Mouse (Mus musculus) left cerebral cortex, postnatal 36 days (tissue): ENCODE results near the gene Pnpla1. TPM values are rescaled to one million over a fixed set of nuclear protein-coding genes. Genes with fewer than 3 reads are reported as not detected.
"Not testable (repeated sequence)": the region's sequence is repeated elsewhere in the genome, so short reads cannot be mapped to it uniquely, and the experiment has no call there.

ENCODE experiments used
- DNase-seq, 2 experiments: peaks; one replicate each; pipeline ENCODE4 v3.0.0; 2021 to 2022; ENCODE audit warnings: low spot score in 2 of 2, mixed read lengths in 1 of 2
- intact Hi-C: fragments of 180-260 bp; cut with DNase I; formaldehyde crosslinking; loops from one replicate; pipeline ENCODE4 v1.15.1; 2025
- total RNA-seq, 2 experiments: library from RNA; stranded (reverse); gene quantifications; 2 replicates each; pipeline ENCODE4 v1.2.3; 2021

Pnpla1 gene
- total RNA-seq: 1 to 10 TPM in 1 of 2 experiments, under 1 TPM in 1; 0.66 to 1.4 TPM

- intact Hi-C loops: no loop called here
Measured at GRCm38 (mm10) chr17:28858205-28858604, at the start of gene Pnpla1. Gene Pnpla1 (plus strand): TSS chr17:28858411.

GRCm38 (mm10) chr17:28808714-28809113 is 49.5 kb upstream of the Pnpla1 start:
- intact Hi-C loops: no loop called here
- DNase-seq: no peak

More at GRCm38 (mm10) chr17:28858205-28858604, at the start of gene Pnpla1:
- DNase-seq: no peak

GRCm38 (mm10) chr17:28809175-28809831 is 48.9 kb upstream of the Pnpla1 start:
- intact Hi-C loops: no loop called here
- DNase-seq: no peak

GRCm38 (mm10) chr17:28812345-28812744 is 45.9 kb upstream of the Pnpla1 start:
- intact Hi-C loops: no loop called here
- DNase-seq: no peak

GRCm38 (mm10) chr17:28814529-28815097 is 43.6 kb upstream of the Pnpla1 start:
- intact Hi-C loops: no loop called here

GRCm38 (mm10) chr17:28815384-28816004 is 42.7 kb upstream of the Pnpla1 start:
- intact Hi-C loops: no loop called here
- DNase-seq: no peak

More at GRCm38 (mm10) chr17:28814529-28815097, 43.6 kb upstream of the Pnpla1 start:
- DNase-seq: no peak

GRCm38 (mm10) chr17:28816326-28816725 is 41.9 kb upstream of the Pnpla1 start:
- DNase-seq, intact Hi-C loops: not testable (repeated sequence)

GRCm38 (mm10) chr17:28816875-28817811 is 41.1 kb upstream of the Pnpla1 start:
- DNase-seq: no peak
- intact Hi-C loops: no loop called here

GRCm38 (mm10) chr17:28820189-28820588 is 38.0 kb upstream of the Pnpla1 start:
- DNase-seq: no peak
- intact Hi-C loops: no loop called here

GRCm38 (mm10) chr17:28823004-28823745 is 35.0 kb upstream of the Pnpla1 start:
- DNase-seq: no peak
- intact Hi-C loops: no loop called here

- intact Hi-C loops: no loop called here
Measured at GRCm38 (mm10) chr17:28823749-28824148, 34.5 kb upstream of the Pnpla1 start.

GRCm38 (mm10) chr17:28824896-28825295 is 33.3 kb upstream of the Pnpla1 start:
- peak; percentile 48 to 62 for DNase-seq
- intact Hi-C loops: loop anchor here (5.0 kb wide), 1 partner anchor 52 kb away; no protein-coding TSS in a partner anchor

More at GRCm38 (mm10) chr17:28823749-28824148, 34.5 kb upstream of the Pnpla1 start:
- no peak for DNase-seq

- DNase-seq: no peak
- intact Hi-C loops: loop anchor here (2.0 to 5.0 kb wide), 2 partner anchors 52 to 79 kb away; no protein-coding TSS in a partner anchor
Measured at GRCm38 (mm10) chr17:28825359-28826041, 32.7 kb upstream of the Pnpla1 start.

- intact Hi-C loops: loop anchor here (2.0 to 5.0 kb wide), 2 partner anchors 50 to 77 kb away; no protein-coding TSS in a partner anchor
- peak in 1 of 2 experiments; percentile 39 for DNase-seq
Measured at GRCm38 (mm10) chr17:28827665-28828231, 30.5 kb upstream of the Pnpla1 start.

GRCm38 (mm10) chr17:28829120-28829519 is 29.1 kb upstream of the Pnpla1 start:
- intact Hi-C loops: loop anchor here (5.0 kb wide), 1 partner anchor 48 kb away; no protein-coding TSS in a partner anchor
- no peak for DNase-seq

- intact Hi-C loops: no loop called here
- DNase-seq: no peak
Measured at GRCm38 (mm10) chr17:28831065-28831464, 27.1 kb upstream of the Pnpla1 start.

- intact Hi-C loops: no loop called here
- DNase-seq: no peak
Measured at GRCm38 (mm10) chr17:28832040-28832439, 26.2 kb upstream of the Pnpla1 start.

- intact Hi-C loops: no loop called here
- DNase-seq: no peak
Measured at GRCm38 (mm10) chr17:28832875-28833274, 25.3 kb upstream of the Pnpla1 start.
